Mouse (Mus musculus) testis, postnatal 14 days (tissue): ENCODE measurements around the gene Hist1h2af.

Experiments used
- DNase-seq: peaks from one replicate; pipeline ENCODE4 v3.0.0; 2021; ENCODE audit warnings: low spot score

Hist1h2af gene

DNA sequence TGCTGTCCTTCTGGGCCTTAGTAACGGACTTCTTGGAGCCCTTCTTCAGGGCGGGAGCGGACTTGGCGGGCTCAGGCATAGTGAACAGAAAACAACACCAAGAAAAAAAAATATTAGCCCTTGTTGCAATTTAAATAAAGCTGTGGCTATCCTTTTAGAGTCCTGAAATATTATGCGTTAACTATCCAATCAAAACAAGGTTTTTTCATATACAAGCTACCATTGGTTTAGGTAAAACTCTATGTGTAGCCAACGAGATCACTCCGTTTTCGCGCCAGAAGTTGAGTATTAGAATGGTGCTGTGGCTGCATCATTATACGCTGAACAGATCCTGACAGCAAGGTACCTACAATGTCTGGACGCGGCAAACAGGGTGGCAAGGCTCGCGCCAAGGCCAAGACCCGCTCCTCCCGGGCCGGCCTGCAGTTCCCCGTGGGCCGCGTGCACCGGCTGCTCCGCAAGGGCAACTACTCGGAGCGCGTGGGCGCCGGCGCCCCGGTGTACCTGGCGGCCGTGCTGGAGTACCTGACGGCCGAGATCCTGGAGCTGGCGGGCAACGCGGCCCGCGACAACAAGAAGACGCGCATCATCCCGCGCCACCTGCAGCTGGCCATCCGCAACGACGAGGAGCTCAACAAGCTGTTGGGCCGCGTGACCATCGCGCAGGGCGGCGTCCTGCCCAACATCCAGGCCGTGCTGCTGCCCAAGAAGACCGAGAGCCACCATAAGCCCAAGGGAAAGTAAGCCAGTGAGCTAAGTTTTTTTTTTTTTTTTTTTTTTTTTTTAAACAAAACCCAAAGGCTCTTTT lies at the start of gene Hist1h2af:
Gene Hist1h2af, plus strand, starts transcription at position 347 of the 808 bp plus-strand sequence.
- DNase-seq, result peak; percentile 75

DNA sequence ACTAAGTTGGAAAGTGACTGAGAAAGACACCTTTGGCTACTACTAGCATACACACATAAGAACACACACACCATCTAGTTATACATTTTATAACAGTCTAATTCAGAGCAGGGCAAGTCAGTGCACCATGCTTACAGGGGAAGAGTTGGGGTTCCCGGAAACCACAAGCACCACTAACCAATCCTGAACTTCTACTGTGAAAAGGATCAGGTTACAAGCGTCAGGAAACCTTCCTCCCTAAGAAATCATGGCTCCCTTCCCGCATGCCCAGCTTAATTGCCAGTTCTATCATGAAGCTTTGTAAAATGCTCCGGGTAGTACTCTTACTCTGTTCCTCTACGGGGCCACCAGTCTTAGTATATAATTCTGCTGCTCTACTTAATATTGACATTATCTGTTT lies 48.4 kb upstream of the Hist1h2af start:
- no peak for DNase-seq

DNA sequence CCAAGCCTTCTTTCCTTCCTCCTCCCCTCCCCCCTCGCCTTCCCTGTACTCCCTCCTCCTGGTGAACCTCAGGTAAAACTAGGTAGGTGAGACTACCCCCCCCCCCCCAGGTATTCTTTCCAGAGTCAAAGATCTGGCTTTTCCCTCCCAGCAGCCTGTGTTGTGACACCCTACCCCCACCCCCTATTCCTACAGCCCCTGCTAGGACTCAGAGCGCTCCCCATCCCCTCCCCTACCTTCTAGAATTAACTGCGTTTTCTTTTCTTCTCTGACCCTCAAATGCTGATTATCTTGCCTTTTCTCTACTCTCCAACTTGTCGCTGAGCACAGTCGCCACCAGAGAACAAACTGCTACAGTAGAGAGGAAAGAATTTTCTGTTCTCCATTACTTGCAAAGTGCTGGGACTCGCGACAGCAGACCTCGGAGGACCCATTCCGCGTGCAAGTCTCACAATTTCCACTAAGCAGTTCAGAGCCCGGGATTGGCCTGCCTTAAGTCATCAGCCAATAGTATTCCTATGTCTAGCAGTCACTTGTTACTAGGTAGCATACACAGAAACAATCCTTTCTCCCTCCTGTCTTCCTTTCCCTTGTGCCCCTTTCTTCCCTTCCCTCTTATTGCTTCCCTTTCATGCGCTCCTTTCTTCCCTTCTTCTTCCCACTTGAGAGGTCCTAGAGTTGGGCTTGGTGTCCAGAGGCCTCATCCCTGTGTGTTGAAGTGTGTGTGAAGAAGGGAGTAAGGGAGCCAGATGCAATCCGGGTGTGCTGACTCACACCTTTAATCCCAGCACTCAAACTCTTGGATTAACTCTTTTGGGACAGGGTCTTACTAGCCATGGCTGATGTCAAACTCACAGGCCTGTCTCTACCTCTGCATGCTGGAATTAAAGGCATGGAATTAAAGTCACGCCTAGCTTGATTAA lies 45.0 kb upstream of the Hist1h2af start, which contains the start of gene Btn2a2:
Gene Btn2a2, minus strand, starts transcription at position 458 of the 923 bp plus-strand sequence.
- DNase-seq, result peak; percentile 58

DNA sequence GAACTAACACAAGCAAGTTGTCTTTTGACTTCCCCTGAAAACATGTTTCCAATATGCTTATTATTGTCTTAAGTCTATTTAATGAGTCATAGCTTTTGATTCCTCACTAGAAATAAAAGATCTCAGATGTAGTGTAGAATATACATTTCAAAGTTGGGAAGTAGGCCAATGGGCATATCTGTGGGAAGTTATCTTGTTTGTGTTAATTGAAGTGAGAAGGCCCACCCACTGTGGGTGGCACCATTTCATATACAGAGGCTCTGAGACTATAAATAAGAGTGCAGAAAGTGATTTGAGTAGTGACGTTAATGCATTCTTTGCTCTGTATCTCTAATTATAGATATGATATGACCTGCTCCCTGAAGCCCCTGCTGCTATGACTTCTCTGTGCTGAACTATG lies 42.8 kb upstream of the Hist1h2af start:
- no peak for DNase-seq

DNA sequence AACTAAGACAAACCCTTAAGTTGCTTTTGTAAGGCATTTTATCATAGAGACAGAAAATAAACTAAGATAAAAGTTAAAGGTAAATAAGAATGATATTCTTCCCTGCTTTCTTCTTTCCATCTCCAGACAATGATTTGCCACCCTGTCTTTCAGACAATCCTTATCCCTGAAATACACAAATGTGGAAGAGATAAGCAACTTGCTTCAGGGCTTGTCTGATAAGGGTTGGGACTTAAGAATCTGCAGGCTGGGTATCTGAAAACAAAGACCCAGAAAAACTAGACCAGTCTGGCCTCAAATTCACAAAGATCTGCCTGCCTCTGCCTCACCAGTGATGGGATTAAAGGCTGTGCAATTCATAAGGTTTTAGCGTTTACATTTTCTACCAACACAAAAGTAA lies 42.4 kb upstream of the Hist1h2af start:
- no peak for DNase-seq

DNA sequence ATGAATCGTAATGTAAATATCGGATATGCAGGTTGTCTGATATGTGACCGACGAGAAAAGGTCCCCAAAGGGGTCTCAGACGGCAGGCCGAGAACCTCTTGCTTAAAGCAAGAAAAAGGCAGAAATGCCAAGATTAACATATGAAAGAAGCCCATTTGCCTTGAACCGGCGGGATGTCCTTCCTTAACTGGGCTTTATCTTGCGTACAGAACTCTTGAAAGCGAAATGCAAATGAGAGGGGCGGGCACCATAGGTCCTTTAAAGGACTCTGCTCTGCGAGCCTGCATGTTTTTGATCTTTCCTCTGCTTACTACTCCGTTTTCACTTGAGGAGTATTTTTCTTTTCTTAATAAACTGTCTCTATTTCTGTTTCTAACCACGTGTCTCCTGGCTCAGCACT lies 41.7 kb upstream of the Hist1h2af start:
- DNase-seq, result no peak

DNA sequence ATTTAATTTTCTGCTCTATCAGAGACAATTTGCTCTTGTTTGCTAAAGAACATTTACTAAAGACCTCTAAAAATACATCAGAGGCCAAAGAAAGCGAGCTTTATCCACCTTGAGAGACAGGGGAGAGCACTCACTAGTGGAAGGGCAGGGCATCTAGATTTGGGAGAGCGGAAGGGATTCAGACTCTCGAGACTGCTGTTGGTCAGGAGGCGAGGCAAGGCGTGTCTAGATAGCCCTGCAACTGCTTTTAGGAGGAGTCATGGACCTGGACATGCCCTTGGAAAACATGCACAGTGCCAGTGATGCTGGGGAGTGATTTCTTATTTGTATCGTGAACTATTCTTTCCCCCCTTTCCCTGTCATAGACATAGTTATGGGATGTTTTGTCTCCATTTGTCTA lies 38.2 kb upstream of the Hist1h2af start:
- peak; percentile 20 for DNase-seq

DNA sequence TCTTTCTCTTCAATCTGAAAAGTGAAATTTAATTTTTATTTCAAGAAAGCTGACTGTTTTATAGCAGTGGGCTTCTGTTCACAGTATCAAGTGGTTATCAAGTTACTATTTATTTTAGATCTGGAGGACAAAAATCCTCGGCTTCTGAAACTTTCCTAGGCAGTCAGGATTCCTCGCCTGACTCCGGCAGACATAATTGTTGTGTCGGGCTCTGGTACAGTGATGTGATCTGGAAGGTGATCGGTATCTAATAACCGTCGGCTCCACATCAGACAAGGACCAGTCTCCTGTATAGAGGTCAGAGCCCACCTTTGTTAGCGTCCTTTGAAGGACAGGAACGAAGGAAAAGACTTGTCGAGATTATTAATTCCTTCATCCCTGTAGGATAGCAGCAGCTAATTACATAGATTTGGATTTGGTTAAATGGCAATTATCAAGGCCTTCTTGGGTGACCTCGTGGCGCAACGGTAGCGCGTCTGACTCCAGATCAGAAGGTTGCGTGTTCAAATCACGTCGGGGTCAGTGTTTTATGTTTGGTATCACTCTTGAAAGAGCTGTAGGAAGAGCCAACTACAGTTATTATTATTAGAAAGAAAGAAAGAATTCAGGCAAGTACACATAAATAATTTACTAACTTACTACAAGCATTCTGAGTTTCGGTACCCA lies 35.9 kb upstream of the Hist1h2af start:
- no peak for DNase-seq

DNA sequence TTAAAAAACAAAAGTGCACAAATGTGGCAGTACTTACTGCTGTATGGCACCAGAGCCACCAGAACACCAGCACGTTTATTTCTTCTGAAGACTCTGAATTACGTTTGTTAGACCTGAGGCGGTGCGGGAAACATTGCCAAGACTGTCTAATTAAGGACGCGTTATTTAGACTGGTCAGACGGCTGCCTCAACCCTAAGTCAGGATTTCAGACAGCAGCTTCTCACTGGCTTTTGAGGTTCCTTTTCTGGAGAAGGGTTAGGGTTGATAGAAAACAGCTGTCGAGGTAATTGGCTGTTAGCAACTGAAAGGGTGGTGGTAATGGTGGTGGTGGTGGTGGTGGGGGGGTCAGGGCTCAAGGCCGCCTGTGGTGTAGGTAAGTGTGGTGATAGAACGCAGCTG lies 35.1 kb upstream of the Hist1h2af start:
- DNase-seq, result no peak

DNA sequence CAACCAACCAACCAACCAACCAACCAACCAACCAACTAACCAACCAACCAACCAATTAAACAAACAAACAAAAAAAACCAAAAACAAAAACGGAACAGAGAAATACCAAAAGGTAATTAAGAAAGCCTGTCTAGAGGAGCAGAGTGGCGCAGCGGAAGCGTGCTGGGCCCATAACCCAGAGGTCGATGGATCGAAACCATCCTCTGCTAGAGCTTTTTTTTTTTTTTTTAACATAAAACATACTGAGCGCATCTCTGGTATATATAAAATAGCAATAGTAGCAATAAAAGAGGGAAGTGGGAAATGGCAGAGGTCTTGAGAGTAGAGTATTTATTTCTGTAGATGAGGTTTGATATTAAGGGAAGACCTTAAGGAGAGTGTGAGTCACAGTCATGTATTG lies 33.8 kb upstream of the Hist1h2af start:
- no peak for DNase-seq

DNA sequence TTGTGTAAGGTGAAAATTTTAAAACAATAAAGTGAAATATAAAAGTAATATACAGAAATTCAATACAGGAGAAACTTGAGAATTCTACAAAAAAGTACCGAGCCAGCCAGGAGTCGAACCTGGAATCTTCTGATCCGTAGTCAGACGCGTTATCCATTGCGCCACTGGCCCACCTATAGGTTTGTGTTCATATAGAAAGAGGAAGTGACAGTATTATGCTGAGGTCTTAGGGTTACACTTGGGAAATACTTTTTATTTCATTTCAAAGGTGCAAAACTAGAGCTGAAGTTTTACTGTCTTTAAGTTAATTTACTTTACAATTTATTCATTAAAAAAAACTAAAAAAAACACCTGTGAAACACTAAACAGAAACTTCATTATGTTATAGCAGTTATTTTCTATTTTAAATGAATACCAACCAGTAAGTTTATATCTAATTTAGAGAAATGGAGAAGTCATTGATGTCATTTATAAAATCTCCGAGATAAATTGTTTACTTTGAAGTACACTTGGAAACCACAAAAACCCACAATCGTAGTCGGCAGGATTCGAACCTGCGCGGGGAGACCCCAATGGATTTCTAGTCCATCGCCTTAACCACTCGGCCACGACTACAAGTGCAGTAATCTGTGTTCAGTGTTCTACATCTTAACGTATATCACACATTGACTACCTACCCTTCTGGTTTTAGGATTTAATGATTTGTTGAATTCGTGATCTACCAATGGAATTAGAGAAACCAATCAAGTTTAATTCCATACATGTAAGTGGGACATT lies 33.1 kb upstream of the Hist1h2af start:
- DNase-seq, result peak; percentile 69

DNA sequence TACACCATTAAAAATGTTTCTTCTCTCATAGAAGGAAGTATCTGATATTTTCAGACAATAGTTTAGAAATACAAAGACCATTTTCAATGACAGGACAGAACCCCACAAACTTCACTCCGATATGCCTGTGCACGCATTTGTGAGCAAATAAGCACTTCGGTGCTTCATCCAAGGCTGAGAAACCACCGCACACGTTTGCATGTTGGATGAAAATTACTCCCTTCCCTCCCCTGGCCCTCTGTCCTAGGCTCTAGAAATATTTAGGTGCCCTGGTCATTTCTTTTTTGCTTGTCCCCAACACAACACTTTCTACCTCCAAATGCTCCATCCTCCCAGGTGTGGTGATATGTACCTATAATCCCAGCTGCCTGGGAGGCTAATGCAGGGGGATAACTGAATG lies 32.2 kb upstream of the Hist1h2af start:
- no peak for DNase-seq

DNA sequence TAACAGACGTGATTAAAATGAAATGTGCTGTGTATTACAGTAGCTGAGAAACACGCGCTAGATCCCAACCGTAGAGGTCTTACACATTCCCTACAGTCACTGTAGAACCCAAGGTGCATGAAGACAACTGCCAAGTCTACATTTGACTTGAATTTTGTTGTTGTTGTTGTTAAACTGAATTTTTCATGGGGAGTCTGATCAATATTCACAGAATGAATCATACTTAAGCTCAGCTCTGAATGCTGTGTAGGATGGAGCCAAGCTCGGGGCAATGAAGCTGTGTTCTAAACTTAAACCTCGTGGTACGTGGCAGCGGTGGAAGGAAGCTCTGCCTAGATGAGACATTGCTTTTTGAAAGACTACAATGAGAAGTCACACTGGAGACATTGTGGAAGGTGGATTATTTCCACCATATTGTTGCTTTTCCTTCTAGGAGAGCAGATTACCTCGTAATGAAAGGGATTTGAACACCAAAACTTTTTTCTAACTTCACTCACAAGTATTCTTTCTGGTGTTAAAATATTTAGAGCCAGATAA lies 31.6 kb upstream of the Hist1h2af start:
- no peak for DNase-seq

DNA sequence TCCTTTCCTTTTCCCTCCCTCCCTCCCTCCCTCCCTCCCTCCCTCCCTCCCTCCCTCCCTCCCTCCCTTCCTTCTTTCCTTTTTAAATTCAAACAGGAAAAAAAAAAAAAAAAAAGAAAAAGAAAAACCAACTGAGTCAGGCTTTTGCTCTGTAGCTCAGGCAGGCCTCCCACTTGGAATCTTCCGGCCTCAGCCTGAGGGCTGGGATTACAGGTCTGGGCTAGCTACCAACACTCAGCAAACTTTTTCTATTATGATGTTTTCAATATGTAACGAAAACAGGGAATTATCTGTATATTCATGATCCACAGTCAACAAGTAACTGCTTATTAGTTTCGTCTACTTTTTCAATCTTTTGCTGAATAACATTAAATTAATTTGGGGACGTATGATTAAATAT lies 30.8 kb upstream of the Hist1h2af start:
- DNase-seq, result no peak

DNA sequence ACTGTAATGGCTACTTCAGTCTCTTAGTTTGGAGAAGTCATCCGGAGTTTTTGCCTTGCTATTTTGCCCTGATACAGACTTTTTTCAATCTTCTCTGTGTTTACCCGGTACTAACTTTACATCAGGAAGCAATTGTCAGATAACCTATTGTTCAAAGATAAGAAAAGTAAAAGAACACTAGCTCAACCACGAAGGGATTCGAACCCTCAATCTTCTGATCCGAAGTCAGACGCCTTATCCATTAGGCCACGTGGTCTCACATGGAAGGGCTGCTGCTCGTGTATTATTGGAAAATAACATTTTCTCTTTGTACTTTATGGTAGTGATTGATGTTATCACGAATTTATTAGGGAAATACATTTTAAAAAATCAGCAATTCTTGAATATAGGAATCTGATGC lies 29.9 kb upstream of the Hist1h2af start:
- DNase-seq, result no peak

DNA sequence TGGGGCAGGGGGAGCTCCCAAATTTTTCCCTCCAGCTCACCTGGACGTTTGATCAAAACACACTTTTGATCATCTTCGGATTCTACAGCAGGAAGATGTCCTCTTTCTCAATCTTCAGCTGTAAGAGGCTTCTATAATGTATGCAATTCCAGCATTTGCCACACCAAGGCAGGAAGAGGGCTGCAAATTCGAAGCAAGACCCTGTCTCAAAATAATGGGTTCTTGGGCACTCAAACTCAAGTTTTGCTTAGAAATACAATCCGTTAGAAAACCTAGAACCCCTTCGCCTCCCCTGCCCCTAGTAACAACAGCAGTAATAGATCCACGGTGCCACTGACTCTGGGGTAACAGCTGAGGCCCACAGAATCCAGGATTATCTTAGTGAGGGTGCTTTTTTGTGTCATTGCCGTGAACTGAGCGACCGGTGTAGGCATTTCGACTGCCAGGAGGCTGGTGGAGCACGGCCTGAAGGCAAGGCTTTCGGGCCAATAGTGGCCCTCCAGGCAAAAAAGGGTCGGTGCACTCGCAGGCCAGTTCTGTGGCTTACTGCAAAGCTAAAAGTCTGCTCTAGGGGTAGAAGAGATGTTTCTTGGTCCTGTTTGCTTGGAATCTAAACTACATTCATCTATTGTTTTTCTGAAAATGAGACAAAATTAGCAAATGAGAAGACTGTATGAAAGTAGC lies 27.9 kb upstream of the Hist1h2af start:
- no peak for DNase-seq

DNA sequence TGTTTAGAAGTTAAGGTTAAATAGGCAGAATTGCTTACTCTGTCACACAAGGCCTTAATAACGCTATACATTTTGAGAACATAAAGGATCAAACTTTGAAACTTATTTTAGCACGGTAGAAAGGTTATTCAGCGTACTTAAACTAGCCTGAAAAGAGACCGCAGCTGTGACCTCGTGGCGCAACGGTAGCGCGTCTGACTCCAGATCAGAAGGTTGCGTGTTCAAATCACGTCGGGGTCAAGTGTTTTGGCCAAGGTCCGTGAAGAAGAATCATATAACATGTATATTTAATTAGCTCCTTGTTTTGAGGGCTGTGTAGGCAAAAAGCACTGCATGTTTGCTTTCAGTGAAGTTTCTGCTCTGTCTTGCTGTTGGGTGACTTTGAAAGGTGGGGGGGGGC lies 27.4 kb upstream of the Hist1h2af start:
- DNase-seq, result no peak

DNA sequence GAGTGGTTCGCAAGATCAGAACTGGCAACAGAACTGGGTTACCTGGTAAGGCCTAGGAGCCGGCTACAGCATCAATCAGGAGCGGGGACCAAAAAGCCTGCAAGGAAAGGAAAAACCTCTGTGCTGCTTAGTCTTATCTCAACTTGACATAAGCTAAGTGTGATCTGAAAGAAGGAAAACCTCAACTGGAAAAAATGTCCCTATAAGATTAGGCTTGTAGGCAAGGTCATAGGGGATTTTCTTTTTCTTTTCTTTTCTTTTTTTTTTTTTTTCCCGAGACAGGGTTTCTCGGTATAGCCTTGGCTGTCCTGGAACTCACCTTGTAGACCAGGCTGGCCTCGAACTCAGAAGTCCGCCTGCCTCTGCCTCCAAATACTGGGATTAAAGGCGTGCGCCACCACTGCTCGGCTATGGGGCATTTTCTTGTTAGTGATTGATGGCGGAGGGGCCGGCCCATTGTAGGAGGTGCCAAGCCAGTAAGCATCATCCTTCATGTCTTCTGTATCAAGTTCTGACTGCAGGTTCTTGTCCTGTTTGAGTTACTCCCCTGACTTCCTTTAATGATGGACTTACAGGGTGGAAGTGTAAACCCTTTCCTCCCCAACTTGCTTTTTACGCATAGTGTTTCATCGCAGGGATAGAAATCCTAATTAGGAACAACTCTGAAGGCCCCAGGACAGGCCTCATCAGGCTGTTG lies 26.7 kb upstream of the Hist1h2af start:
- DNase-seq, result peak; percentile 33

DNA sequence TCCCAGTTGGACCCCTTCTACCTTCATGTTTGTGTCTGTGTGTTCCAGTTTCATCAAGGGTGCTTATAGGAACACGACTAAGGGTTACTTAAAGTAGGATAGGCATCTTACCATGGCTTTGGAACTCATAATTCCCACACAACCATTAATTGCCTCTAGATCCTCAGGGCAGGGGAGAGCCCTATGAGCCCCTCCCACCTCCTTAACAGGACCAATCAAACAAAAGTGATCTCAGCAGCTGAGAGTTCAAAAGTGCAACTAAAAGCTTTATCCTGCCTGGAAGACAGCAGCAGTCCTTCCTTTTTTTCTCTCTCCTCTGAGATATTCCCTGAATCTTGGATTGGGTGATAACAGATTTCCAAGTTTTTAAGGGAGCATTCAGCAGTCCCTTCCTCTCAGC lies 23.6 kb upstream of the Hist1h2af start:
- DNase-seq, result no peak

DNA sequence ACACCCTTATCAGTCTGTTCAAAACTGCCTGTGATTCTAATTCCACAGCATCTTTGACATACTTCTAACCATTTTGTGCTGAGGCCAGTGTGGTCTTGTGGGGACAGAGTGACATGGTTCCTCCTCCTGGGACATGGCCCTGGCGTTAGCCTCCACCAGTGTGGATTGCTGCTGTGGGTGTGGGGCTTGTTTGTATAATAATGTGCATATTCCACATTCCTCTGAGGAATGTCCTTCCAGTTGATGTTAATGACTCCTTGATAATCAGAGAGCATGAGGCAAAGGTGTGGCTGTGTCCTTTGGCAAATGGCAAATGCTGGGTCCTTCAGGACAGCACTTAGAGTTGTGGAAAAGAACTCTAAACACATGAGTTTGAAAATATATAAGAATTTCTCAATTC lies 20.2 kb upstream of the Hist1h2af start:
- DNase-seq, result no peak
